Mouse (Mus musculus) CH12.LX (cell line): ENCODE results near the gene Plpp3. TPM values are rescaled to one million over a fixed set of nuclear protein-coding genes. Genes with fewer than 3 reads are reported as not detected.

Experiments used
- DNase-seq: peaks from one replicate; pipeline ENCODE4 v3.0.0-alpha.2; 2013; ENCODE audit errors: extremely low read depth
- H3K27ac ChIP-seq: 2 replicates; pipeline ENCODE4 v1.5.1; 2012; ENCODE audit warnings: low read depth, mild to moderate bottlenecking, control low read depth, moderate library complexity; ENCODE audit not compliant: insufficient read depth
- H3K27me3 ChIP-seq: replicated peaks from 2 replicates; pipeline ENCODE3; 2012; ENCODE audit warnings: inconsistent platforms
- H3K36me3 ChIP-seq, 2 experiments: replicated peaks in 1 of 2; 2 replicates each; pipeline versions ENCODE3 to v1.6.1; 2012; ENCODE audit warnings: inconsistent platforms in 1 of 2, low read length in 1 of 2, mild to moderate bottlenecking in 1 of 2, mixed read lengths in 1 of 2, moderate library complexity in 1 of 2; ENCODE audit not compliant: control insufficient read depth in 1 of 2, insufficient read depth in 1 of 2
- H3K4me1 ChIP-seq, 2 experiments: 2 replicates each; pipeline ENCODE4 v1.6.1; 2012; ENCODE audit warnings: inconsistent platforms in 1 of 2, moderate library complexity in 1 of 2; ENCODE audit not compliant: insufficient read depth in 2 of 2, control insufficient read depth in 1 of 2
- H3K4me2 ChIP-seq: 2 replicates; pipeline ENCODE4 v1.6.1; 2012; ENCODE audit warnings: low read depth, mild to moderate bottlenecking, control low read depth; ENCODE audit not compliant: poor library complexity, insufficient read depth, severe bottlenecking
- H3K4me3 ChIP-seq, 3 experiments: fragments of 150-350 bp in 1 of 3; sonication (generic) in 1 of 3; replicated peaks in 1 of 3; 2 replicates each; pipeline versions ENCODE3 to v1.5.1; 2011 to 2012; ENCODE audit warnings: low read depth in 2 of 3, low read length in 2 of 3, mild to moderate bottlenecking in 2 of 3, moderate library complexity in 2 of 3, control low read depth in 1 of 3, improper control_type of control experiment in 1 of 3, inconsistent platforms in 1 of 3, mixed read lengths in 1 of 3; ENCODE audit not compliant: poor library complexity in 1 of 3
- H3K79me2 ChIP-seq: replicated peaks from 2 replicates; pipeline ENCODE4 v1.6.1; 2012; ENCODE audit warnings: mild to moderate bottlenecking, moderate library complexity; ENCODE audit not compliant: control insufficient read depth, poor library complexity, insufficient read depth, severe bottlenecking; ENCODE audit errors: extremely low read depth
- H3K9ac ChIP-seq: 2 replicates; pipeline ENCODE4 v1.6.1; 2012; ENCODE audit warnings: low read depth, mild to moderate bottlenecking, control low read depth, moderate library complexity; ENCODE audit not compliant: insufficient read depth
- H3K9me3 ChIP-seq: replicated peaks from 2 replicates; pipeline ENCODE3; 2012; ENCODE audit warnings: low read length, inconsistent platforms, mixed read lengths
- BHLHE40 ChIP-seq: IDR thresholded peaks from 2 replicates; pipeline ENCODE4 v1.6.1; 2011; ENCODE audit warnings: mild to moderate bottlenecking, low read depth, low read length, improper control_type of control experiment
- CHD2 ChIP-seq: IDR thresholded peaks from 2 replicates; pipeline ENCODE4 v1.6.1; 2011; ENCODE audit warnings: low read length, improper control_type of control experiment
- ELF1 ChIP-seq: IDR thresholded peaks from 2 replicates; pipeline ENCODE4 v1.6.1; 2014; ENCODE audit warnings: low read depth, mild to moderate bottlenecking, inconsistent platforms, low read length, improper control_type of control experiment
- GABPA ChIP-seq: IDR thresholded peaks from 2 replicates; pipeline ENCODE4 v1.6.1; 2012; ENCODE audit warnings: low read depth, low read length, improper control_type of control experiment, inconsistent platforms; ENCODE audit not compliant: insufficient replicate concordance
- KAT2A ChIP-seq: IDR thresholded peaks from 2 replicates; pipeline ENCODE4 v1.6.1; 2012; ENCODE audit warnings: low read length, improper control_type of control experiment, inconsistent platforms; ENCODE audit not compliant: insufficient replicate concordance
- MAZ ChIP-seq: IDR thresholded peaks from 2 replicates; pipeline ENCODE4 v1.6.1; 2012; ENCODE audit warnings: low read depth, mild to moderate bottlenecking, inconsistent platforms, low read length, improper control_type of control experiment, moderate library complexity
- MEF2A ChIP-seq: IDR thresholded peaks from 2 replicates; pipeline ENCODE4 v1.6.1; 2014; ENCODE audit warnings: low read depth, mild to moderate bottlenecking, inconsistent platforms, low read length, improper control_type of control experiment, borderline replicate concordance
- MXI1 ChIP-seq: IDR thresholded peaks from 2 replicates; pipeline ENCODE4 v1.6.1; 2011; ENCODE audit warnings: mild to moderate bottlenecking, low read depth, low read length, improper control_type of control experiment
- POLR2A ChIP-seq: IDR thresholded peaks from 2 replicates; pipeline ENCODE4 v1.6.1; 2011; ENCODE audit warnings: low read depth, mild to moderate bottlenecking, improper control_type of control experiment, low read length
- TBP ChIP-seq: conservative IDR thresholded peaks from 2 replicates; pipeline ENCODE4 v1.6.1; 2011; ENCODE audit warnings: low read depth, low read length, improper control_type of control experiment
- TCF12 ChIP-seq: IDR thresholded peaks from 2 replicates; pipeline ENCODE4 v1.6.1; 2014; ENCODE audit warnings: low read depth, mild to moderate bottlenecking, inconsistent platforms, low read length, improper control_type of control experiment
- ZKSCAN1 ChIP-seq: IDR thresholded peaks from 2 replicates; pipeline ENCODE4 v1.6.1; 2012; ENCODE audit warnings: low read depth, inconsistent platforms, low read length, improper control_type of control experiment, borderline replicate concordance
- dilution Hi-C: fragments of 300-500 bp; cut with MboI; formaldehyde crosslinking; loops from 2 replicates; pipeline ENCODE4 v1.14.3; 2020; ENCODE audit warnings: low sequenced_read_pairs; ENCODE audit not compliant: extremely low pct_unique_long_range_greater_than_20kb, extremely low pct_ligation_motif_present
- in situ Hi-C: fragments of 300-500 bp; cut with MboI; formaldehyde crosslinking; loops from 3 replicates; pipeline ENCODE4 v1.14.3; 2019; ENCODE audit warnings: low sequenced_read_pairs, low pct_ligation_motif_present, low pct_unique_long_range_greater_than_20kb, mixed read lengths
- polyA plus RNA-seq: library from polyadenylated mRNA; unstranded; fragments of >175 nt; gene quantifications from 2 replicates; pipeline ENCODE4 v1.2.1, GENCODE M21; 2012; ENCODE audit warnings: low read depth; ENCODE audit not compliant: insufficient read length
- total RNA-seq, 2 experiments: library from RNA; depleted of rRNA; stranded (reverse); fragments of 300-350 nt in 1 of 2; fragments of >200 nt in 1 of 2; gene quantifications; 2 replicates each; pipeline ENCODE4 v1.2.3; 2012 to 2014

Gene Plpp3
- total and polyA plus RNA-seq, 3 experiments: 0.34 to 1.6 (median 1.2) TPM

GRCm38 (mm10) chr4:105129212-105129611 is 27.9 kb upstream of the Plpp3 start:
- Histone ChIP-seq H3K4me3 (no peak overlapping the region), H3K79me2 (no peaks in the 10 kb centered on the region), H3K9ac (no peak overlapping the region), H3K4me2 (no peak overlapping the region), H3K9me3 (no peaks in the 10 kb centered on the region), H3K4me1 (no peaks in the 10 kb centered on the region), H3K36me3 (no peaks in the 10 kb centered on the region), H3K27me3 (no peaks in the 10 kb centered on the region), H3K27ac (no peak overlapping the region)
- no peak for DNase-seq
- TF ChIP-seq BHLHE40: no peak
- no peak for TF ChIP-seq CHD2
- no peak for TF ChIP-seq POLR2A
- TF ChIP-seq ELF1: no peak
- TF ChIP-seq MXI1: no peak
- no peak for TF ChIP-seq MAZ
- dilution Hi-C loops: no loop called here
- in situ Hi-C loops: loop anchor here (10.0 to 25.0 kb wide), 2 partner anchors 94 to 783 kb away; no protein-coding TSS in a partner anchor

GRCm38 (mm10) chr4:105131756-105132314 is 25.3 kb upstream of the Plpp3 start:
- H3K9ac ChIP-seq: no peak overlapping the region
- H3K4me1 ChIP-seq: peaks cover 0 to 2% of the 10 kb centered on the region in 2 experiments; a peak in 1 of 4 replicates
- no peaks in the 10 kb centered on the region for H3K36me3 ChIP-seq
- DNase-seq: no peak
- in situ Hi-C loops (loop anchor here (25.0 kb wide), 1 partner anchor 780 kb away; no protein-coding TSS in a partner anchor), dilution Hi-C loops (no loop called here)
- H3K27me3 ChIP-seq: no peaks in the 10 kb centered on the region
- no peak for TF ChIP-seq TBP
- no peak for TF ChIP-seq TCF12
- TF ChIP-seq MEF2A: no peak
- no peak for TF ChIP-seq ZKSCAN1
- TF ChIP-seq KAT2A: no peak
- no peak for TF ChIP-seq GABPA
- TF ChIP-seq, all 38 proteins: peak for 0
- Histone ChIP-seq H3K4me3 (no peak overlapping the region), H3K27ac (no peak overlapping the region), H3K4me2 (no peak overlapping the region), H3K79me2 (no peaks in the 10 kb centered on the region), H3K9me3 (no peaks in the 10 kb centered on the region)
